Mouse (Mus musculus): ENCODE data around the gene Ahsg.
"Not testable (repeated sequence)": the region's sequence is repeated elsewhere in the genome, so short reads cannot be mapped to it uniquely, and the experiment has no call there.

Gene Ahsg

DNA sequence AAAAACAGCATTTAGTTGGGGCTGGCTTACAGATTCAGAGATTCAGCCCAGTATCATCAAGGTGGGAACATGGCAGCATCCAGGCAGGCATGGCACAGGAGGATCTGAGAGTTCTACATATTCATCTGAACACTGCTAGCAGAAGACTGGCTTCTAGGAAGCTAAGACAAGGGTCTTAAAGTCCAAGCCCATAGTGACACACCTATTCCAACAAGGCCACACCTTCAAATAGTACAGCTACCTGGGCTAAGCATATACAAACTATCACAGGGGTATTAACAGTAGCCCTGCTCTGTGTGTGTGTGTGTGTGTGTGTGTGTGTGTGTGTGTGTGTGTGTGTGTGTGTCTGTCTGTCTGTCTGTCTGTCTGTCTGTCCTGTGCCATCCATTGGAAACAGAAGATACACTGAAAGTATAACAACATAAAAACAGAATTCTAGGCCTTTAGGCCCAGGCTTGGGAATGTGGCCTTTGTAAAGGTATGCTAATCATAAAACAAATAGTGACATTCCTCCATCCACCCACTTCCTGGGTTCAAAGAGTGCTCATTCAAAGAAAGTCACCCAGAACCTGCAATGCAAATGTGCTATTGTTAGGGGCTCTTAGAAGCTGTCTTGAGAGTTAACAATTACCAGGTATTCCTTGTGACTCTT, 50.9 kb downstream of the Ahsg start:
- not testable (repeated sequence) for DNase-seq

DNA sequence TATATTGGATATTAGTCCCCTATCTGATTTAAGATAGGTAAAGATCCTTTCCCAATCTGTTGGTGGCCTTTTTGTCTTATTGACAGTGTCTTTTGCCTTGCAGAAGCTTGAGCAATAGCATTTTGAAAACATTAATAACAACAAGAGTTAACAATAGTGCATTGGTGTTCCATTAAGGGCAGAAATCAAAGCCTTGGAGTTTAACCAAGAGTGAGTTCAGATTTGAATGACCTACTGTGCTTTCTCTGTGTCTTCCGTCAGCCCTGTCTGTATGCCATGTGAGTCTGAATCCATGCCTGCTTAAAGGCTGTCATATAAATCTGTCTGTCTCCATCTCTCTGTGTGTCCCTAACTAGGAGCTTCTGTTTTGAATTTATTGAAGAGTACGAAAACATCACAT, 56.3 kb downstream of the Ahsg start:
- DNase-seq, result no peak

Data from kidney, adult 11 months (tissue).